Mouse (Mus musculus) embryonic fibroblast, embryonic 13.5 days (primary cell): ENCODE results near the gene Arl2.

Experiments
- CTCF ChIP-seq: IDR thresholded peaks from 2 replicates; pipeline ENCODE4 v1.5.1; 2011; ENCODE audit warnings: mild to moderate bottlenecking, control low read depth, low read length, moderate library complexity, borderline replicate concordance; ENCODE audit not compliant: insufficient read depth
- POLR2A ChIP-seq: IDR thresholded peaks from 2 replicates; pipeline ENCODE4 v1.6.1; 2011; ENCODE audit warnings: low read depth, mild to moderate bottlenecking, control low read depth, low read length, moderate library complexity

DNA sequence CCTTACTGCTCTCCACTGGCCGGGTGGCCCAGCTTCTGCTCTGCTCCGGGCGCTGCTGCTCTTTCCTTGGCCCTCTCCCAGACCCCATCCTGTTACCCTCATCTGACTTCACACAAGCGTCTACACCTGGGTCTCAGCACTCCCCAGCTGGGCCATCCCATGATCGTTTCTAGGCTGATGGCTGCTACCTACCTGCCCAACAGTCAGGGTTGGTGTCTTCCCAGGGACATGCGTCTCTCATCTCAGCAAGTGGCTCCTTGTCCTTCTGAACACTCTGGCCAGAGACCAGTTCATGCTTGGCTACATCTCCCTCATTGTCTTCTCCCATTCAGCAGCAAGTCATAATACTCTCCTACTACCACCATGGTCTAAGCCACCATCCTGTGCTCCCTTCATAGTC, 1.6 kb downstream of the Arl2 start:
- no peak for TF ChIP-seq POLR2A
- TF ChIP-seq CTCF: no peak
